Mouse (Mus musculus): ENCODE results near the gene Plxdc1.

The Plxdc1 gene

DNA sequence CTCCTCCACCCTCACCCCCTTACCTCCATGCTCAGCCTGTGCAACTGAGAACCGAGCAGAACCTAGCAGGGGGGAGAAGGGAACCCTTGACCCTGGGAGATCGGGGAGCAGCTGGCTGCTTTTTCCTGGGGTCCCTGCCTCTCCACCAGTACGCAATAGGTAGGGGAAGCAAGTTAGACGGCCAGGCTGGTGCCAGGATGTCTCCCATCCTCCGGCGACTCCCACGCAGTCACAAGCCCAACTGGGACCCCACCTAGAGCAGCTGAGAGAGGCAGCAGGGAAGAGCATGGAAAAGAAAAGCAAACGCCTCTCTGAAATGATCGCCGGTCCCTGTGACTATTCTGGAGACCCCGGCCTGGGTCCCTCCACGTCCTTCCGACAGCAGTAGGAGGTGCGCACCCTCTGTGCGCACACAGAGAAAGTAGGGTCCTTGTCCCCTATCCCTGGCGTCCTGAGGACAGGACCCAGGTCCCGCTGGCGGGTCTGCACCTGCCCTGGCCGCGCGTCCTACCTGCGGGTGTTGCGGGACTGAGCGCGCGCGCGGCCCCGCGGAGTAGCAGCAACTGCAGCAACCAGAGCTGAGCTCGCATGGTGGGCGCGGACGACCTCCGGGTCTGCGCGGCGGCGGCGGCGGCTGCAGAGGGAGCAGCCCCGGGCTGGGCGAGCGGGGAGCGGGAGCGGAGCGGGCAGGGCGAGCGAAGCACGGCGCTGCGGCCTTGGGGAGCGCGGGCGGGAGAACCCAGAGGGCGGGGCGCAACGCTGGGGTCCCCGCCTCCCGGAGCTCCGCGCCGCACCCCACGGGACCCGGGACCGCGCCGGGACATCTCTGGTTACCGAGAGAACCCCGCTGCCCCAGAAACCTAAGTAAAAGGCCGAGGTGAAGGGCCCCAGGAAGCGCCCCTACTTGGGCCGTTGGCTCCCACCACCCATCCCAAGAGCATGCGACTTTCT is at the start of gene Plxdc1:
Gene Plxdc1 (minus strand): TSS at position 718 of the 951 bp plus-strand sequence.
- in situ Hi-C loops (cut with MboI; ENCODE audit: unreplicated experiment in 2 of 2): loop anchor here (5.0 kb wide), 5 partner anchors 36 to 189 kb away; partner anchors contain the start of genes Cacnb1 (in 1 of the 2) and Lasp1 (in 1 of the 2)

- in situ Hi-C loops (cut with MboI; ENCODE audit: unreplicated experiment in 2 of 2): no loop called here
Observed at GRCm38 (mm10) chr11:98035977-98036377, 49.7 kb upstream of the Plxdc1 start.

DNA sequence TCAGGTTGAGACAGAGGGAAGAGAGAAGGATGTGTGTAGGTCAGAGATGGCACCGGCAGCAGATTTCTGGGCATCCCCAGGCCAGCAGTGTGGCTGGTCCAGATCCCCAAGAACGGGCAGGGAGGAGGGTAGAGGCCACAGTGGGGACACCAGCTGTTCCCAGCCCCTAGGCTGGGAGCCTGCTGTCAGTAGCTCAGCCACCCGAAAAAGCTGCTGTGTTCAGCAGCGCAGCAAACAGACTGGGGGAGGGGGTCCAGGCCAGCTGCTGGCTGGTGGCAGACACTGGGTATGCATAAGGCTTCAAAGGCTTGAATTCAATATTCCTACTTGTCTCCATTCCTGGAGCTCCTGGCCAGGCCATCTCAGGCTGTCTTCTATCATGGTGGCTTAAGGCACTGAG is 48.6 kb upstream of the Plxdc1 start:
- in situ Hi-C loops (cut with MboI; ENCODE audit: unreplicated experiment in 2 of 2): loop anchor here (5.0 kb wide), 1 partner anchor 42 kb away; no protein-coding TSS in a partner anchor

DNA sequence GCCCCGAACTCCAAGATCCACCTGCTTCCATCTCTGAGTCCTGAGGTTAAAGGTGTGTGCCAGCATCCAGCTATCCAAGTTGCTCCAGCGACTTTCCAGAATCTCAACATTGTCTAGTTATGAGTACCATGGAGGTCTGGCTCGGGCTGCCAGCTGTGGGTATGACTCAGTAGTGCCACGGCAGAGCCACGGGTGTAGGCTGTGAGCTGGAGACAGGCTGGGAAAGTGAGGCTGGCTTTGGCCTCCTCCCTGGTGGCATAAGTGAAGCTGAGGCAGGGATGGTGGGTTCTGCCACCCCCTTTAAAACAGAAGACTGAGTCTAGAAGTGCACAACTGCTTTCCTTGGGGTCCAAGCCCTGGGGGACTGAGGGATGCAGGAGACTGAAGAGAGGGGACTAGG is 47.8 kb upstream of the Plxdc1 start:
- in situ Hi-C loops (cut with MboI; ENCODE audit: unreplicated experiment in 2 of 2): loop anchor here (5.0 kb wide), 1 partner anchor 43 kb away; no protein-coding TSS in a partner anchor

DNA sequence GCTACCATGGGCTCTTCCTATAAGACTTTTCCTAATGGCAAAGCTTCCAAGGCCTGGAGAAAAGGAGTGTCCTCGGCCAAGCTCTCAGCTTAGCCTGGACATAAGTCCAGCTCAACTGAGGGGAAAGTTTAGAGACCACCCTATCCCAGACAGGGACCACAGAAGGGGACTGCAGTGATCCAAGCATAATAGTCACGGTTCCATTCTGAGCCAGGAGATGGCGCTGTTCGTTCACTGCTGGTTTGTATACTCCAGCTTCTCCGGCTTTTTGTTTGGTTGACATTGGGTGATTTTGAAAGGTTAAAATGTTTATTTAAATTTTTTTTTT is 45.2 kb upstream of the Plxdc1 start:
- in situ Hi-C loops (cut with MboI; ENCODE audit: unreplicated experiment in 2 of 2): loop anchor here (5.0 kb wide), 1 partner anchor 46 kb away; no protein-coding TSS in a partner anchor

DNA sequence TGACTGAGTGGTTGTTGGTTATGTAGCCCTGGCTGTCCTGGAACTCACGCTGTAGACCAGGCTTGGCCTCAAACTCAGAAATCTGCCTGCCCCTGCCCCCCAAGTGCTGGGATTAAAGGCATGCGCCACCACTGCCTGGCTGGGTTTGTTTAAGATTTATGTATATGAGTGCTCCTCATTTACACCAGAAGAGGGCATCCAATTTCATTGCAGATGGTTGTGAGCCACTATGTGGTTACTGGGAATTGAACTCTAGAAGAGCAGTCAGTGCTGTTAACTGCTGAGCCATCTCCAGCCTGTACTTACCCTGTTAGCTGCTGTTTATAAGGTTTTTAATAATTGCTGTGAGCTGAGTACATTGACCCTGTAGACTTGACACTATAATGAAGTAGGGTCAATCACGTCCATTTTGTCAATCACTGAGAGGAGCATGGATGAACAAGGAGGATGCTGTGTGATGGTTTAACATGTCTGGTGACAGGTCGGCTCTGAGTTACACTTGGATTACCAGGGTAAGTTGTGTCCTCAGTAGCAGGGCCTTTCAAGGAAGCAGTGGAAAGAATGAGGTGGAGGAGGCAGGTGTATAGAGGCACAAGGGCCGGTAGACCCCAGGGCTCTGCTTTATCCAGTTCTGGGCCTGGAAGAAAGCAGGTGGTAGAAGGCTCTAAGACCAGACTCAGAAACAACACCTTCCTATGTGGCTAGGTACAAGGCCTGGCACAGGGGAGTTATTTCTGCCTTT is 44.6 kb upstream of the Plxdc1 start:
- in situ Hi-C loops (cut with MboI; ENCODE audit: unreplicated experiment in 2 of 2): loop anchor here (5.0 kb wide), 1 partner anchor 46 kb away; no protein-coding TSS in a partner anchor

DNA sequence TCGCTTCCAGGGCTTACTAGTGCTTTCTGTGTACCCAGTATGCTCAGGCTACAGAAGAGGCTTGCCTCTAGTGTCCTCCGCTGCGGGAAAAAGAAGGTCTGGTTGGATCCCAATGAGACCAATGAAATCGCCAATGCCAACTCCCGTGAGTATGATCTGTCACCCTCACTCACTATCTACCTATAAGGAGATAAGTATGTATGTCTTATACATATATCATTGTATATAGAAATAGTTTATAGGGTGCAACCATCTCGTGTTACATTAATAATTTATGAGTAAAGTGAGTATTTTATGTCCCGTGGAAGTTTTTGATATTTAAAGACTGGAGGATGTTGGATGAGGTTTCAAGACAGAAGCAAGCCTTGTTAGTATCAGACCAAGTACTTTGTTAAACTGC is 41.5 kb upstream of the Plxdc1 start:
- in situ Hi-C loops (cut with MboI; ENCODE audit: unreplicated experiment in 2 of 2): loop anchor here (5.0 to 10.0 kb wide), 2 partner anchors 90 to 93 kb away; no protein-coding TSS in a partner anchor

DNA sequence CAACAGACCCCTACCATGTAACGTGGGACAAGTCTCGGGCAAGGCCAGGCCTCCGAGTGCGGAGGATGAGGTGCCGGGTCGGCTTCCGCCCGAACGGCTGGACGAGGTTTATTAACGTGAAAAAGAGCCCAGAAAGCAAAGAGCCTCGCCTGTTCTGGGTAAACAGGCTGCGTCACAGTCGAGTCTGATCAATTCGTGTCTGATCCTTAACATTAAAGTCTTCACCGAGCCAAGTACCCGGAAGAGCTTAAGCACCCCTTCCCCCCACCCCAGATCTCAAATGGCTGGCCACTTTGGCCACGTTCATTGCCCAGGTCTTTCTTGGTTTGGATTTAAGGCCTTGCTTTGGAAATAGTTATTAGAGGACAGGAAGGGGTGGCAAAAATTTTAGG is 41.0 kb upstream of the Plxdc1 start:
- in situ Hi-C loops (cut with MboI; ENCODE audit: unreplicated experiment in 2 of 2): loop anchor here (5.0 to 10.0 kb wide), 2 partner anchors 90 to 92 kb away; no protein-coding TSS in a partner anchor

DNA sequence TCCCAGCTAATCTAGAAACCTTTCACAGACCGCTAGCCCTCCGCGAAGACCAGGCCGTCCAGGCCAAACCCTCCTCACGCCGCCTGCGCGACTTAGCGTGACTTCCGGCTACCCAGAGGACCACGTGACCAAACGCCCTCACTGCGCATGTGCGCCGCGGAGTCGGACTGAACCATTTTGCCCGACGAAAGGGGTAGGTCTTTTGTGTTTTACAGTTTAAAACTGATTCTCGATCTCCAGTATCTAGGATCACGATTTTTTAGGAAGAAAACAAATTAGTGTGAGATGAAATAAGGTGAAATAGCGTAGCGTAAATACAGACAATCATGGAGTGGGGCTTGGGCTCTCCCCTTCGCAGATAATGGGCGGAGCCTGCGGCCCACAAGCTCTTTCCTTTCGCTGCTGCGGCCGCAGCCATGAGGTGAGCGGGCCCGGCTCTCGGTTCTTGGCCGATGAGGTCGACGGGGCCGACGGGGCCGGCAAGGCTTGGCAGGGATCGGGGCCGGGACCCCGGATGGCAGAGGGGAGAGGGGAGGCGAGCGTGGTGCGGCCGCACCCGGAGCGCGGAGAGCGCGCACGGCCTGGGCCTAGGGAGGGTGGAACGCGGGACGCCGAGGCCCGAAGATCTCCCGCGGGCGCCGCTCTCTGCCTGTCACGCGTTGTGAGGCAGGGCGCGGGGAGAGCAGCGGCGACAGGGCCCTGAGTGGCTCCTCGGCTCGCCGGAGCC is 40.5 kb upstream of the Plxdc1 start, which contains the start of gene Rpl19:
Gene Rpl19 (plus strand): TSS at position 141 of the 727 bp plus-strand sequence.
- in situ Hi-C loops (cut with MboI; ENCODE audit: unreplicated experiment in 2 of 2): loop anchor here (5.0 to 10.0 kb wide), 2 partner anchors 89 to 92 kb away; no protein-coding TSS in a partner anchor

- in situ Hi-C loops (cut with MboI; ENCODE audit: unreplicated experiment in 2 of 2): loop anchor here (5.0 to 10.0 kb wide), 2 partner anchors 89 to 91 kb away; no protein-coding TSS in a partner anchor
Observed at GRCm38 (mm10) chr11:98026248-98026569, 40.0 kb upstream of the Plxdc1 start.

DNA sequence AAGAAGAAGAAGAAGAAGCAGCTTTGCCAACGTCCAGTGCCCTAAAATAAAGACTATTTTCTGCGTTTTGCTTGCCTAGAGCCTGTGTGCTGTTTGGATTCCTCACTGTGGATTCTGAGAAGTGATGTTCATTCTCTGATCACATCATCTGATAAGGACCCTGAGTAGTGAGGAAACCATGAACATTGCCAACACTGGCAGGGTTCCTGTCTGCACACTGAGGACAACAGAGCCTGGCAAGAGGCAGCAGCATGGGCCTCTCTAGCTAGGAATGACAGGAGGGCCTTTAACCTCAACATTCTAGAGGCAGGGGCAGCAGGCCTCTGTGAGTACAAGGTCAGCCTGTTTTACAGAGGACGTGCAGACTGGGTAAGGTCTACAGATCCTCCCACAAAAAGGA is 38.3 kb upstream of the Plxdc1 start:
- in situ Hi-C loops (cut with MboI; ENCODE audit: unreplicated experiment in 2 of 2): loop anchor here (5.0 to 10.0 kb wide), 2 partner anchors 37 to 90 kb away; partner anchors contain the start of gene Plxdc1 (in 1 of the 2)

DNA sequence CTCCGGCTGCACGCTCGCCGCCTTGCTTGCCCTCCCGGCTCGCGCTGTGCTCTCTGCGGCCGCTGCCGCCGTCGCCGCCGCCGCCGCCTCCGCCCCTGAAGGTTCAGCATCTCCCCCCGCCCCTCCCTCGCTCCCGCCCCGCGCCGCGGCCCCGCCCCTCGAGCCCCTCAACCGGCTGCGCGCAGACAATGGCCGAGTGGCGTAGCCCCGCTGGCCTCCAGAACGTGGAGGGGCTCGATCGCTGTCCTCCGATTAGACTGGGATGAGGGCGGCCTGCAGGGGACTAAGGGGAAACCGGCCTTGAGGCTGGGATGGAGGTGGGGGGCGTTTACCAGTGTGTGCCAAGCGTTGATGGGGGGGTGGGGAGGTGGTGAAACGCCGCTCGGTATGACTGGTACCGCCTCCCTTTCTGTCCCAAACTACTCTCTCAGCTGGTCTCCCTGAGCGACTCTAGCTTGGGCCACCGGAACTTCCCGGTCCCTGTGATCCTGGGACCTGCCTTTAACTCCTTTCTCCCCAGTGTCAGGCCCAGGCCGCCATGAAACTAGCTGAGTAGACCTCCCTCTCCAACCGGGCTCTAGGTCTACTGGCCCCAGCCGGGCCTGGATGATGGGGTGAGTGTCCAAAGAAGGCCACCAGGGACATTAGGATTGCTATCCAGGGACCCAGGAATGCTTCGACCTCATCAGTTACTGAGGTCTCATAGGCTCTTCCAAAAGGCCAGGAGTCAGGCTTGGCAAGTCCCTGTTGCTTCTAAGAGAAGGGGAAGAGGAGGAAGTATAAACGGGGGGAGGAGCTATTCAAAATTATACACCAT is 36.5 kb upstream of the Plxdc1 start, which contains the start of gene Cacnb1:
Gene Cacnb1 (minus strand): TSS at position 480 of the 817 bp plus-strand sequence.
- in situ Hi-C loops (cut with MboI; ENCODE audit: unreplicated experiment in 2 of 2): loop anchor here (5.0 to 10.0 kb wide), 2 partner anchors 35 to 88 kb away; partner anchors contain the start of gene Plxdc1 (in 1 of the 2)

- in situ Hi-C loops (cut with MboI; ENCODE audit: unreplicated experiment in 2 of 2): loop anchor here (5.0 to 10.0 kb wide), 2 partner anchors 35 to 87 kb away; partner anchors contain the start of gene Plxdc1 (in 1 of the 2)
Observed at GRCm38 (mm10) chr11:98022253-98022554, 36.0 kb upstream of the Plxdc1 start.

DNA sequence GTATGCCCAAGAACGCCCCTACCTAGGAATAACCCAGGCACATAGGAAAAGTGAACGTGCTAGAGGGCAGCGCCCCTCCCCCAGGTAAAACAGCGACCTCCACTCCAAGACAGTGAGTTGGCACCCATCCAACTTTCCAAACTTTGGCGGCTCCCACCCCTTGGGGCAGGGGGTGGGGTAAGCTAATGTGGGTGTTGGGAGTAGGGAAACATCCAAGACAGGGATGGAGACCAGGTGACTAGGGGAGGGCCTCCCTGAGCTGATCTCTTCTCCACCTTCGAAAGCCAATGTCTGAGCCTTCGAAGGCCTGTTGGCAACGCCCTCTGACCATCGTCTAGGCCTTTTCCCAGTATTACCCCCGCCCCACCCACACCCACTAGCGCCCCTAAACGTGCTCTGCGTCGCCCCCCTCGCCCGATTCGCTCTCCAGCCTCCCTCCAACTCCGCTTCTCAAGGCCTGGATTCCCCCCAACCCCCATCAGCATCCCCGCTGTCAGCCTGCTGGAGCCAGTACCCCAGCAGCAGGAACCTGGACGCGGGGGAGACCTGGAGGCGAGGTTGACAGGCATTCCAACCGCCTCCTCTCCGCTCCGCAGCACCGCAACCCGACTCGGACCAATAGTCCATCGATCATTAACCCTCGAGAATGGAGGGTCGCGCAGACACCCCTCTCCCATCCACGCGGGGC is 35.5 kb upstream of the Plxdc1 start:
- in situ Hi-C loops (cut with MboI; ENCODE audit: unreplicated experiment in 2 of 2): loop anchor here (5.0 to 10.0 kb wide), 2 partner anchors 34 to 87 kb away; partner anchors contain the start of gene Plxdc1 (in 1 of the 2)

GRCm38 (mm10) chr11:98021118-98021517 is 34.9 kb upstream of the Plxdc1 start:
- in situ Hi-C loops (cut with MboI; ENCODE audit: unreplicated experiment in 2 of 2): loop anchor here (5.0 to 10.0 kb wide), 2 partner anchors 34 to 86 kb away; partner anchors contain the start of gene Plxdc1 (in 1 of the 2)

GRCm38 (mm10) chr11:98020710-98021109 is 34.5 kb upstream of the Plxdc1 start:
- in situ Hi-C loops (cut with MboI; ENCODE audit: unreplicated experiment in 2 of 2): loop anchor here (5.0 to 10.0 kb wide), 2 partner anchors 33 to 86 kb away; partner anchors contain the start of gene Plxdc1 (in 1 of the 2)

- in situ Hi-C loops (cut with MboI; ENCODE audit: unreplicated experiment in 2 of 2): loop anchor here (5.0 to 10.0 kb wide), 2 partner anchors 33 to 85 kb away; partner anchors contain the start of gene Plxdc1 (in 1 of the 2)
Observed at GRCm38 (mm10) chr11:98019883-98020610, 33.8 kb upstream of the Plxdc1 start.

All from v-Abl transformed pro-B cells (cell line).